Mouse (Mus musculus): Measurements from ENCODE around the gene Frmd8.
"Not testable (repeated sequence)": the region's sequence is repeated elsewhere in the genome, so short reads cannot be mapped to it uniquely, and the experiment has no call there.

The Frmd8 gene

DNA sequence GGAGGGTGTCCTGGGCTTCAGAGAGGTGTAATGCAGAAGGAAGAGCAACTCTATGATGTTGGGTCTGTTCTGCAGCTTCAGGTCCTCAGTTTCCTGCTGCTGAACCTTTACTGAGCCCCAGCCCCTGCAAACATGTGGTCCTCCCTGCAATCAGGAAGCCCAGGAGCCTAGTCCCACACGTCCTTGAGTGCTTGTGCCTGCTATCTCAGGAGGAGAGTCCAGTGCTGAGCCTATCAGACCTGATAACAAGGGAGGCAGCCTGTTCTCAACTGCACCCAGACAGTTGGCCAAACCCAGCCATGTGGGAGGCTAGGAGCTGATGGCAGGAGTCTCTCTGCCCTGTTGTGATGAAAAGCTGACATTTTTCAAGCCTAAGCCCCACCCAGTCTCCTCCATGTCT, 8.9 kb upstream of the Frmd8 start:
- DNase-seq, result no peak

DNA sequence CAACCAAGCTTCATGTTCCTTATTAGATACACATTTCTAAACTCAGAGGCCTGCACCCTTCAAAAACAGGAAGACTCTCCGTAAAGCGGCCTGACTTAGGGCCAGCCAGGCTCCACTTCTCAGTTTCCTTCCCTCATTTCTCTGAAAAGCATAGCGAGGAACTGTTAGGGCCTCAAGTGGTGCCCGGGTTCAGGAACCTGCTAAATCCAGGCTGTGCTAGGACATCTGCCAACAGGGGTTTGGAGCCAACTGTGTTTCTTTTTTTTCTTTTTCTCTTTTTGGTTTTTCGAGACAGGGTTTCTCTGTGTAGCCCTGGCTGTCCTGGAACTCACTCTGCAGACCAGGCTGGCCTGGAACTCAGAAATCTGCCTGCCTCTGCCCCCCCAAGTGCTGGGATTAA, 7.0 kb upstream of the Frmd8 start:
- DNase-seq, result not testable (repeated sequence)

DNA sequence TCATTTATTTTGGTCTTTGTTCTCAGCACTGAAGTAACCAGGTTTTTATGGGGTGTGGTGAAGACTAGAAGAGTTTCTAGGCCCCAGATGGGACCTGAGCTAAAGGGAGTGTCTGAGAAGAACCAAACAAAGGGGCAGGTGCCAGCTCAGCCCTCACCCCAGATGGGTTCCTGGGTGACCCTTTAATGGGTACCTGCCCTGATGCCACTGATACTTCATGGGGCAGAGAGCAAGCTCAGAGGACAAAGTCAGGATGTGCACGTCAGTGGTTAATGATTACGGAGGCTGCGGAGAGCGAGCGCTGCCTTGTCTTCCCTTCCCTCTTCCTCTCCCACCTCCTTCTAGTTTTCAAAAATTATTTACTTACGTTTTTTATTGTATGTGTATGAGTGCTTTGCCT, 6.1 kb upstream of the Frmd8 start:
- no peak for DNase-seq

DNA sequence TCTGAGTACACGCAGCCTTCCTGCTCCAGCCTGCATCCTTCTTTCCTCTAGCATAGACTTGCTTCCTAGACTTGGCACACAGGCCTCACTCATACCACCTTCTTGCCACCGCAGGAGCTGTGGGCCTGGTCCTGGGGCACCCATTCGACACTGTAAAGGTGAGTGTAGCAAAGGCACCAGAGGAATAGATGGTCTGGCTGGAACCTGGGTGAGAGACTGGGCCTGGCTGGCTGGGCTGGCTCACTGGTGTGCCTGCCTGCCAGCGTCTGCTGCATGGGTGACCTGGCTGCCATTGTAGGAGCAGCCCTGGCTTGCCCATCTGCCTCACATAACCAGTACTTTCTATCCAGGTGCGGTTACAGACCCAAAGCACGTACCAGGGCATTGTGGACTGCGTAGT, 4.7 kb upstream of the Frmd8 start:
- no peak for DNase-seq

DNA sequence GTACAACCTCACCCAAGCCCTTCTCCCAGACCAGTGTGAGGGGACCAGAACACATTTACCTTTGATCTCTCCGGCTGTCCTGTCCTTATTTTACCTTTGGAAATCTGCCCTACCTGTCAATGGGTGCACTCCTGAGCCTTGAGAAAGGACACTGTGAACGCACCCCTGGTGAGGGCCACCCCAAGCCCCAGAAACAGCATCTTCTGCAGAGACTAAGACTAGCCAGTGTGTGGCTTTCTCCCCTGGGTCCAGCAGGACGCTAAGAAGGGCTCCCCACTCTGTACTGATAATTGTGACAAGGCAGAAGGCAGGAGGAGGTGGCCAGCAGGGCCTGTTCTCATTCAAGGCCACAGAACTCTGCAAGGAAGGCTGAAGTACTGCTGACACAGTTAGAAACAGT, 3.8 kb upstream of the Frmd8 start:
- no peak for DNase-seq

DNA sequence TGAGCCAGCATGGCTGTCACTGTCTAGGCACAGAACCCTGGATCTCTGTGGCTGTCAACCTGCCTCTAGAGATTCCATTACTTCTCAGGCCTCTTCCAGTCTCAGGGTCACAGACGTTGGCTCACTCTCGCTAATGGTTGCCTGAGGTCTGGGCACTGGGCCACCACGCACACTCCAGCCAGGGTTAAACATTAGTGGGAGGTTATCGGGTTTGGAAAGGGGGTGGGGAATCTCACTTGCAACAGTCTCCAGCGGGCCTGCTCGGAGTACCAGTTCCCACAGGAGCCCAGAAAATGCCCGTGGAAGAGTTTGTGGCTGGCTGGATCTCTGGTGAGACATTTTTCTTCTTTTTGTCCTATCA, 3.3 kb upstream of the Frmd8 start:
- DNase-seq, result no peak

DNA sequence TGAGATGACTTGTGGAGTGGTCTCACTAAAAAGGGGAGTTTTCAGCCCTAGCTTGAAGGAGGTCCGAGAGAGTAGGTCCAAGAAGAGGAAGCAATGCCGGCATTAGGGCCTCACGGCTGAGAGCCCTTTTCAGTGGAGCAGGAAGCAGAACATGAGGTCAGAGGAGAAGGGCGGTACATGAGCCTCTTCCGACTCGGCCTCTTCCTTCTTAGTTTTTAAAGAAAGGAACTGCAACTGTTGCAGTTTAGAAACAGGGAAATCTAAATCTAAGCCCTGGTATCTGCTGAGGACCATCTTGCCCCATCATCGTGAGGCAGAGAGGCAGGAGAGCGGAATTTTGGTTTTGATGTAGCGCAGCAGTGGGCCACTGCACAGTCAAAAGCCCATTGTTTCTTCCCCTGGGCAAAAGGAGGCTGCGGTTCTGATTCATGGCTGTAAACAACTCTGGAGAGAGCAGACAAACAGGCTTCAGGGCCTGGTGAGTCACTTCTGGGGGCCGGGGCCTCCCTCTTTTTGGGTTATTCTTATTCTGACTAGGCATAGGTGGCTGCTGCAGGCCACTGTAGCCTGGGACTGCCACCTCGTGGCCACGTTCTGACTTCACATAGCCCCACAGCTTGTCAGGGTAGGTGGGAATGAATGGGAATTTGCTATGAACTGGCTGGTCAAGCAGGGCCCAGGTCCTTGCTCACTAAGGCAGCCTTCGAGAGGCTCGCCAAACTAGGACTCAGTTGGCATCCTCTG, 2.7 kb upstream of the Frmd8 start, which contains the start of gene Slc25a45:
Gene Slc25a45 (plus strand): TSS at position 191 of the 744 bp plus-strand sequence.
- DNase-seq, result peak; percentile 77 to 82

DNA sequence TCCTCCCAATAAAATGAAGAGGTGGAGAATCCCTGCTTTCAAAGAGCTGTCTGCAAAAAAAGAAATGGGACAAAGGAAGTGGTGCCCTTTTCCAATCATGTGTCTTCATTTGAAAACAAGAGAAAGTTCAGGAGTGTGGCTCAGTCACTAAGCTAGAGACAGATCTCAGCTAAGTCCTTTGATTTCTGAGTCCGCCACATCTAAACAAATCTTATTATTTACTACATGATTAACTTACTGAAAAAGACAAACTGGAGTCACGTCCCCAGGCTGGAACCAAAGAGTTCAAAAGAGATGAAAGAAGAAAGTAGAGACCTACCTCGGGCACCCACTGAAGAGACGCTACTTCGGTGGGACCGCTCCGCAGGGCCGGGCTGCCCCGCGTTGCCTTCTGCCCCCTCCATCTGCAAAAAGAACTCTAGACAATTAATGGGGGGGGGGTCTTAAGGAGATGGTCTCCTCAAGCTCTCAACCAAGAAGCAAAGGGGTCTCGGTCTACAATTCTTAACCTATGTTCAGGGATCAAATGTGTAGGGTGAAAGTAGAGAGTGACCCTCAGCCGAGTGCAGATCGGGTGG, 594 bp downstream of the Frmd8 start:
- DNase-seq, result no peak

DNA sequence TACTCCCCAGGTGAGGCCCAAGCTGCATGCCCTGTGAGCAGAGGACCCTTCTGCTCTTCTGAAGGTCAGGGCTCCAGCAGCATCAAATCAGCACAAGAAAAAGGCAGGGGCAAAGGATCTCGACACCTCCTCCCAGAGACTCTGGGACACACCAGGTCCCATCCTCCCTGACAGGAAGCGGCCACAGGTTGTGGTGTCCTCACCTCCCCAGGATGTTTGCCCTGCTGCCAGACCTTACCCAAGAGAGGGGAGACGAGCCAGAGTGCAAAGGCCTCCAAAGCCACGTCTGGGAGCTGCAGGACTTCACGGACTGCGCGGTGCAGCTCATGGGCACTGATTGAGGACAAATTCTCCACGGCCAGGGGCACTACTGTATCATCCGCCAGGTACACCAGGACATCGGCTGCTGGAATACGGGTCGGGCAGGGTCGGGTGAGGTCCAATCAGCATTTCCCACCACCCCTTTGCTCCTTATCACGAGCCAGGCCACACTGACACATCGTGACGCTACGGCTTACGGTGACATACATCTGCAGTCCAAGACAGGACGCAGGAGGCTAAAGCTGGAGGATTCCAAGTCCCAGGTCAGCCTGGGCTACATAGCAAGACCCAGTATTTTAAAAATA, 2.0 kb downstream of the Frmd8 start:
- DNase-seq, result peak; percentile 44 to 60

DNA sequence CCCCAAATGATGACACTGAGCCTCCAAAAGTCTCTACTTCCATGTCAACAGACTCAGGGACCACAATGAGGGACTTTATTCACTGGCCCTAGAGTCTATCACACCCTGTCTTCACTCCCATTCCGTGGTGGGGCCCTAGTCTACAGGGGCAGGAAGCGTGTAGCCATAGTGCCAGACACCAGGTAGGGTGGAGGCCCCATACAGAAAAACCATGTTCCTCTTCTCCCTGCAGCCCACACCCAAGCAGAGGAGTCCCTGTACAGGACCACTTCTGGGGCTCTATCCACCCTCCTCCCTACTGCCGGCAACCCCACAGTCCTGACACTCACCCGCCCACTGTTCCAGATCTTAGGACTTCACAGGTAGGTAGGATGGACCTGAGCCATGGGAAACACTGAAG, 2.5 kb downstream of the Frmd8 start:
- peak; percentile 44 to 49 for DNase-seq

DNA sequence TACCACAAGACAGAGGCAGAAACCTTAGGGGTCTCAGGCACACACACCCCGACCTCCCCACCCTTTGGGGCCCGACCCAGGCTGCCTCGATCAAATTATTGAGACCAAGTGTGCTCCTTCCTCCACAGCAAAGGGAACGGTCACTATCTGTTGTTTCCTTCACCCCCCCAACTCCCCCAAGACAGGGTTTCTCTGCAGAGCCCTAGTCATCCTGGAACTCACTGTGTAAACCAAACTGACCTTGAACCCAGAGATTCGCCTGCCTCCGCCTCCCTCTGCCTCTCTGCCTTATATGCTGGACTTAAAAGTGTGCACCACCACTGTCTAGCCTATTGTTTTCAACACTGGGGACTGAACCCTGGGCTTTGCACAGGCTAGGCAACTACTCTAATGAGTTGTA, 3.4 kb downstream of the Frmd8 start:
- no peak for DNase-seq

DNA sequence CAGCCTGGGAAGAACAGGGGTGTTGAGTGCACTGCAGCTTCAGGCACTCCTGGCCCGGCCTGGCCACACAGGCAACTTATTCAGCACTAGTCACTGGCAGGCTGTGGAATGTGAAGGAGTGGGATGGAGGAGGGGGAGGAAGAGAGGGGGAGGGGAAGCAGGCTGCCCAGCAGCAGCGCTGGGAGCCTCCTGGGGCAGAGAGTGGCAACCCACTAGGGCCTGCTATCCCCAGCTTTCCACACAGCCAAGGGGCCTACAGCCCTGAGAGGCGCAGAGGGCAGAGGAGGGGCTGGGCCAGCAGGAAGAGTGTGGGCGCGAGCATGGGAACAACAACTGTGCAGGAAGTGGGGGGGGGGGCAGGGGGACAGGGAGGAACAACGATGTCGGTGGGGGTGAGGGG, 3.8 kb downstream of the Frmd8 start:
- peak; percentile 71 to 85 for DNase-seq

DNA sequence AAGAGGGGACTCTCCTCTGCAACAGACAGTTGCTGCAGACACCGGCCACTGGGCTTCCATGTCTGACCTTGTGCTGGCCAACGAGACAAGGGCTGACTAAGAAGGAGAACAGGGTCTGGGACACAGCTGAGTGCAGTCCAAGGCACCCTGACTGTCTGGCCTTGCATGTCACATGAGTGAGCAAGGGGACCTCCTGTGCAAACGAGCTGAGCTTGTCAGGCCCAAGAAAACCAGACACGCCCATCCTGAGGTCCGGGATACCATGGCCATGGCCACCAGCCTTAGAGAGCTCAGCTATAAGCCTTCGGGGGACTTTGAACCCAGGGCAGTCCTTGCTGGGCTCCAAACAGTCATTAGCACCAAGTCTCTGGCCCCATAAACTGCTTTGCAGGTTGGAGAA, 7.0 kb downstream of the Frmd8 start:
- no peak for DNase-seq

DNA sequence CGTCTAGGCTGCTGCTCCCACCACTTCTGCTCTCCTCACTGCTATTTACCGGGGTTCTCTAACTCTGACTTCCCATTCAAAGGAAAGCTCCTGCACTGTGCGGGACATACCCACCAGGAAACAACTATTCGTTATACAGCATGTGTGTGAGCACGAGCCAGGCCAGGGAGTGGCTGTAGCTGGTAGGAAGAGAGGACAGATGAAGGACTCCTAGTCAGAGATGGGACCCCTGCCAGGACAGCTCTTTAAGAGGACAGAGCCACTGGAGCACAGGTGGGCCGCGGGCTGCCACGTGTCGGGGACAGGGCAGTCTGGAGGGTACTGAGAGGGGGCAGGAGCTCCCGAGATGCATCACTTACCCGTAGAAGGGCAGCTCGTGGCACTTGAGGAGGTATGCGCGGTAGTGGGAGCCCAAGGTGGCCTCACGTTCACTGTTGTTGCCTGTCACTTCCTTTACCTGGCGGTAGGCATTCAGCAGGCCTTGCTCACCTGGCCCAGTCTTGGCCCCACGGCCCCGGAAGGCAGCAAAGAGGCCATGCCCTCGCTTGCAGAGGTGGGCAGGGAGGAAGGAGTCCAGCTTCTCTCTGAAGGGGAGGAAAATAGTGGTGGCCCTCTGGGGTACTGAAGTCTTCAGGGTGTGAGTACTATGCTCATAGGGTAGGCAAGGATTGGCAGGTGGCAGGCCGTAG, 10.2 kb downstream of the Frmd8 start:
- no peak for DNase-seq

DNA sequence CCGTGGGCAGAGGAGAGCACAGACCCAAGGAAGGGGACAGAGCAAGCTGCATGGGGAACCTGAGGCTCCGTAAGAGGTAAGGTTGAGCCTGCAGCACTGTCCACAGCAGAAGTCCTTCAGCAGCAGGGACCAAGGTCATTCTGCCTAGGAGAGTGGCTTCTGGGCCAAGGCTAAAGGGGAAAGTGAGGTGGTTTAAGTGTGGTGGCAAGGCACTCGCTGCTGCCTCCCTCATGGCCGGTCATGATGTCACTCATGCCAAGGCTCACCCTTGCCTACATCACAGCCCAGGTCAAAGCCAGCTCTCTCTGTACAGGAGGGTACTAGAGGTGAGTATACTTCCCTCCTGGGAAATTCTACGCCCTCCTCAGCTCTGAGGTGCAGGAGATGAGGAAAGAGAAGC, 11.3 kb downstream of the Frmd8 start:
- DNase-seq, result no peak

DNA sequence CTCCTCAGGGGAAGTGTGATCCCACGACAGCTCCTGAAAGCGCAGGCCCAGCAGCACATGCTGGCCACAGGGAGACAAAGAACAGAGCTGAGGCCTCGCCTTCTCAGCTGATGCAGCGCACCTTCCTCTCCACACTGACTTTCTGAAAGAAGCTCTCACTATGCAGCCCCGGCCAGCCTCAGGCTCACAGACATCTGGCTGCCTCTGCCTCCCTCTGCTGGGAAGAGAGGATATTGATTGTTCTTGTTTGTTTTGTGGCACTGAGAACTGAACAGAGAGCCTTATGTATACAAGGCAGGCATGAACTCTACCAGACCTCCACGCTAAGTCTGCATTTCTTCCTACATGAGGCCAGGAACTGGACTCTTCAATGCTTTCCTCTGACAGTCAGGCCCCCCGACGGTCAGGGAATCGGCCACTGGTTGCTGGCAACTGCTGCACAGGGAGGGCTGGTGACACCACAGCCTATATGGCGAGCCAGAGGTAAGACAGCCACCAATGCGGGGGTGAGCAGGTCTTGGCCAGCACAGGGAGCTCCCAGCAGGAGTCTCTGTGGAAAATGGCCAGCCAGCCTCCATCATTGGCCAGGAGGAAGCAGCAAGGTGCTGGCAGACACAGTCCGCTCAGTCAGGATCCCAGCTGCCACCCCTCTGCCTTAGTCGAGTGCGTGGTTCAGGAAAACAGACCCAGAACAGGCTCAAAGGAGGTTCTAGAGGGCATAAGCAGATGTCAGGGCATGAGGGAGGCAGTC, 12.6 kb downstream of the Frmd8 start:
- no peak for DNase-seq

DNA sequence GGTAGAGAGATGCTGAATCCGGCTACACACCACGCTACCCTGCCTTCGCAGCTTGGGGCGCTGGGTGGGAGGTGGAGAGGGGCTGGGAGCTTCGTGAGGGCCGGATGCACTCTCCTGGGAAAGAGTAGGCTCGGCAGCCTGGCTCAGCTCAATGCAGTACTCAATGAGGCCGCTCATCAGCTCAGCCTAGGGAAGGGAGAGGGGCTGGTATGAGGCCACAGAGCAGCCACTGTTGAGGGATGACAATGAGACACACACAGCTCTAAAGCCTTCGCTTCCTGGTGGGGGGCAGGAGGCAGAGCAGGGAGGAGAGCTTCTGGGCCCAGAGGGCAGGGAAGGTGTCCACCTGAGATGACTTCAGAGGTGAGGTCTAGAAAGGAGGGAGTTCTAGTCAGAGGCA, 18.5 kb downstream of the Frmd8 start:
- no peak for DNase-seq

DNA sequence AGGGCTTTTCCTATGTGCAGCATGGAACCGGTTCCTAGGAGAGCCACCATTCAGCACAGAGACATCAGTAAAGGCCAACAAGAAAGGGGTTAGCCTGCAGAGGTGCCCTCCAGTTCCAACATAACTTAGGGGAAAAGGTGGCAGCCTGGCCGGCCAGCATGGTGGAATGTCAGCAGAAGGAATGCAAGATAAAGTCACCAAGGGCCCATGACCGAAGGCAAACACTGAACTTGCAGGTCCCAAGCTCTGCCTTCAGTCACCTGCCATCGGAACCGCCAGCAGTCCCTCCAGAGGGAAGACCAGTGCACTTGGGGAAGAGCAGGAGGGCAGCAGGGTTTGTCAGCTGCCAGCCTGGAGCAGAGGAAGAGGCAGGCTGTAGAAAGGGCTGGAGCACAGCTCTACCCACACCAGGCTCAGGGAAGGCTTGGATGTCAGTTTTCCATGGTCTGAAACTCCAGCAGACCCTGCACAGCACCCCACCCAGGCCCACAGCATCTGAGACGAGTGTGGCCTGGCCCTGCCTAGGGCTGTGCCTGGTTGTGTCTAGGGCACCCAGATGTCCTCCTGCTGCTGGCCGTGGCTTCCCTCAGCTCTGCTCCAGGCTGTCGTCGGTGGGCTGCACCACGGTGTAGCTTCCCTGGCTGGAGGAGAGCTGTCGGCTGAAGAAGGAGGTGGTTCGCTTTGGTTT, 22.9 kb downstream of the Frmd8 start:
- DNase-seq, result no peak

DNA sequence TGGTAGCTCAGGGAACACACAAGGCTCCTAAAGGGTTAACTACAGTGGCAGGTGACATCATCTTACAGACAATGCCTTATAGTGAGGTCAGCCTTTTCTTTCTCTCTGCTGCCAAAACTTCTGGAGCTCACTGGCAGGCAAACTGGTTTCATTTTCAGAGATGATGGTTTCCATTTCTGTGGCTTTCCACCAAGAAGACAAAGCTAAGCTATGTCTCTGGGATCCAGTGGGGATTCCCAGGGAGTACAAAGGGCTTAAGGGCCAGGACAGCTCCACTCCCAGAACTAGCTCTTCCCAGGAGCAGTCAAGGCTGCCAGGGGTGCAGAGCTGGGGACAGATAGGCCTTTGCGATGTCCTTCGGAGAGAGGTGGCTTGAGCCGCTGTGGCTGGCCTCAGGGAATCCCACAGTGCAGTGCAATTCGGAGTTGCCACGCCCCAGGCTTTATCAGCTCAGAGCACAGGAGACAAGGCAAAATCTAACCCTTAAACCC, 23.5 kb downstream of the Frmd8 start:
- DNase-seq, result no peak

DNA sequence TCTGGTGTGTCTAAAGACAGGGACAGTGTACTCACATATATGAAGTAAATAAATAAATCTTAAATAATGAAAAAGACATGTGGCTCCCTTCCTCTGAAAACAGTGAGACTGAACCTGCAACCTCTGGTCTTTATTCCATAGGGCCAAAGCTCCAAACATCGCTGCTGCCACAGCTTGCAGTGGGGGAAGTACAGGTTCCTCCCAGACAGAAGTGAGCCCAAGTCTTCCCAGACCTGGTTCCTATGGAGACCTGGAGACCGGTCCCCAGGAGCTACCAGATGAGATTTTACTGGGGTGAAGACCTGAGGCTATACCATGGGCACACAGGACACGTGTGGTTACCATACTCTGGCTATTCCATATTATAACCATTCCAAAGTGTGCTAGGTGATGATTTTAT, 24.2 kb downstream of the Frmd8 start:
- no peak for DNase-seq

DNA sequence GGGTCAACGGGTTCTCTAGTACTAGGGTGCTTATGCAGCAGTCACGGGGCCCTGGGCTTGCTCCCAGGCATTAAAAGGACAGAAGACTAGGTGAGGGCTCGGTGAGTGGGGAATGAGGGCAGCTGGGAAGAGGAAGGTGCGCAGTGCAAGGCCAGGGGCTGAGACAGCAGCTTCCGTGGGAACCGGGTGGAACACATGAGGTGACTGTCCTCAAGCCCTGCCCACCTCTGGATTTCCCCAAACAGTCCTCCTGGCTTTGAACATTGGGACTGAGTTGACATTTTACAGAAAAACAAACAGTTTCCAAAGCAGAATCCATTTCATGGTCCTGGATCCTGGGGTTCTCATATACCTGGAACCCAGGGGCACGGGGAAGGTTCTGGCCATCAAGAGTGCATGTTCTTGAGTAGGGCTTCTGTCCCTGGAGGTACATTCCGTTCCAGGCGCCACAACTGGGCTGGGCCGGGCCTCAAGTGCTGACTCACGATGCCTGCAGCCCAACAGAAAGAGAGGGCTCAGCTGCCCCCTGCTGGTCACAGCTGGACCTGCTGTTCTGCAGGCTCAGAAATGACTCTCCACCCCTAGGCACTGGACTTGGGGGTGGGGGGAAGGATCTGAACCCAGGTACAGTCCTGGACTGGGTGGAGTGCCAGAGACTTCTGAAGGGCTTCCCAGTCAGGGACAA, 25.1 kb downstream of the Frmd8 start:
- peak; percentile 88 to 90 for DNase-seq

Measured in thymus, postnatal 36 days (tissue).